Mouse (Mus musculus) v-Abl transformed pro-B cells (cell line): ENCODE data around the gene D10Wsu102e.

Source experiments
- in situ Hi-C, 2 experiments: fragments of 400-800 bp; cut with MboI; formaldehyde crosslinking; loops; one replicate each; pipeline ENCODE4 v1.15.1; 2025; ENCODE audit not compliant: unreplicated experiment in 2 of 2

Gene D10Wsu102e

GRCm38 (mm10) chr10:83359956-83360355 is at the start of gene D10Wsu102e:
D10Wsu102e (plus strand) TSS chr10:83360221.
- in situ Hi-C loops: loop anchor here in 1 of 2 experiments (10.0 kb wide), 1 partner anchor 455 kb away; no protein-coding TSS in a partner anchor

- in situ Hi-C loops: no loop called here
These were observed 49.7 kb upstream of the D10Wsu102e start for GRCm38 (mm10) chr10:83310356-83310755.

- in situ Hi-C loops: no loop called here
These were observed 47.0 kb upstream of the D10Wsu102e start for GRCm38 (mm10) chr10:83313033-83313432.

GRCm38 (mm10) chr10:83320396-83320795 is 39.6 kb upstream of the D10Wsu102e start:
- in situ Hi-C loops: no loop called here

- in situ Hi-C loops: no loop called here
These were observed 39.2 kb upstream of the D10Wsu102e start for GRCm38 (mm10) chr10:83320870-83321269.

GRCm38 (mm10) chr10:83321528-83321927 is 38.5 kb upstream of the D10Wsu102e start:
- in situ Hi-C loops: no loop called here

GRCm38 (mm10) chr10:83322551-83323100 is 37.4 kb upstream of the D10Wsu102e start:
- in situ Hi-C loops: no loop called here

- in situ Hi-C loops: no loop called here
These were observed 35.1 kb upstream of the D10Wsu102e start for GRCm38 (mm10) chr10:83324871-83325270.

GRCm38 (mm10) chr10:83325903-83326302 is 34.1 kb upstream of the D10Wsu102e start:
- in situ Hi-C loops: no loop called here

- in situ Hi-C loops: no loop called here
These were observed 33.3 kb upstream of the D10Wsu102e start for GRCm38 (mm10) chr10:83326648-83327285.

- in situ Hi-C loops: no loop called here
These were observed 31.2 kb upstream of the D10Wsu102e start for GRCm38 (mm10) chr10:83328791-83329190.

GRCm38 (mm10) chr10:83330336-83330735 is 29.7 kb upstream of the D10Wsu102e start:
- in situ Hi-C loops: no loop called here

- in situ Hi-C loops: no loop called here
These were observed 28.2 kb upstream of the D10Wsu102e start for GRCm38 (mm10) chr10:83331811-83332210.

- in situ Hi-C loops: no loop called here
These were observed 27.4 kb upstream of the D10Wsu102e start for GRCm38 (mm10) chr10:83332581-83332980.

- in situ Hi-C loops: no loop called here
These were observed 23.7 kb upstream of the D10Wsu102e start for GRCm38 (mm10) chr10:83336336-83336735.

- in situ Hi-C loops: no loop called here
These were observed 22.7 kb upstream of the D10Wsu102e start, which contains the start of gene Slc41a2 for GRCm38 (mm10) chr10:83337159-83337951. Slc41a2 (minus strand) TSS chr10:83337882.

- in situ Hi-C loops: no loop called here
These were observed 21.9 kb upstream of the D10Wsu102e start for GRCm38 (mm10) chr10:83337971-83338598.

GRCm38 (mm10) chr10:83341226-83341625 is 18.8 kb upstream of the D10Wsu102e start:
- in situ Hi-C loops: no loop called here

- in situ Hi-C loops: no loop called here
These were observed 16.9 kb upstream of the D10Wsu102e start for GRCm38 (mm10) chr10:83343171-83343570.

- in situ Hi-C loops: no loop called here
These were observed 16.0 kb upstream of the D10Wsu102e start for GRCm38 (mm10) chr10:83343828-83344685.
